Mouse (Mus musculus) megakaryocyte, embryonic 14.5 days (primary cell): ENCODE measurements around the gene Tas2r109.

Source experiments
- FLI1 ChIP-seq: IDR thresholded peaks from 2 replicates; pipeline ENCODE4 v1.6.1; 2012; ENCODE audit warnings: low read length, inconsistent platforms, mixed read lengths
- GATA1 ChIP-seq: IDR thresholded peaks from 3 replicates; pipeline ENCODE4 v1.6.1; 2012; ENCODE audit warnings: mixed read lengths, low read length, inconsistent platforms, borderline replicate concordance

GRCm38 (mm10) chr6:132957819-132958218, 22.9 kb downstream of the Tas2r109 start, which contains the start of gene Tas2r131:
- TF ChIP-seq GATA1, result no peak
- TF ChIP-seq FLI1, result no peak
